Mouse (Mus musculus) kidney, embryonic 16.5 days (tissue): ENCODE data around the gene Wars. TPM values are rescaled to one million over a fixed set of nuclear protein-coding genes. Genes with fewer than 3 reads are reported as not detected.

Source experiments
- ATAC-seq: fragments of 200-750 bp; cut with Nextera tagmentation; 2 replicates; pipeline ENCODE4 v1.8.0; 2017; ENCODE audit warnings: moderate TSS enrichment; ENCODE audit not compliant: low FRiP score, low TSS enrichment
- H3K27ac ChIP-seq: fragments of 300-500 bp; sonication (generic); 2 replicates; pipeline ENCODE4 v1.5.1; 2014; ENCODE audit warnings: low read length
- H3K27me3 ChIP-seq: fragments of 300-500 bp; sonication (generic); 2 replicates; pipeline ENCODE4 v1.6.1; 2014; ENCODE audit warnings: low read length, control low read depth, mixed read lengths; ENCODE audit not compliant: insufficient read depth
- H3K36me3 ChIP-seq: fragments of 300-500 bp; sonication (generic); 2 replicates; pipeline ENCODE4 v1.6.1; 2014; ENCODE audit warnings: low read length, control low read depth, mixed read lengths; ENCODE audit not compliant: insufficient read depth
- H3K4me1 ChIP-seq: fragments of 300-500 bp; sonication (generic); 2 replicates; pipeline ENCODE4 v1.6.1; 2014; ENCODE audit warnings: low read length, control low read depth, mixed read lengths; ENCODE audit not compliant: insufficient read depth
- H3K4me2 ChIP-seq: fragments of 300-500 bp; sonication (generic); replicated peaks from 2 replicates; pipeline ENCODE4 v1.6.1; 2014; ENCODE audit warnings: low read depth, low read length
- H3K4me3 ChIP-seq: fragments of 300-500 bp; sonication (generic); 2 replicates; pipeline ENCODE4 v1.5.1; 2014; ENCODE audit warnings: mild to moderate bottlenecking, low read length
- H3K9ac ChIP-seq: fragments of 300-500 bp; sonication (generic); replicated peaks from 2 replicates; pipeline ENCODE4 v1.6.1; 2014; ENCODE audit warnings: low read length
- H3K9me3 ChIP-seq: fragments of 300-500 bp; sonication (generic); 2 replicates; pipeline ENCODE4 v1.6.1; 2016; ENCODE audit warnings: low read length, control low read depth
- WGBS: fragments of 180-500 bp; shearing (Covaris S2); extraction: QIAGEN DNeasy Blood & Tissue Kit; methylation state at CpG from one replicate; pipeline ENCODE4 v1.1.7; 2014; 5-methylcytosine and 5-hydroxymethylcytosine counted together
- polyA plus RNA-seq: library from polyadenylated mRNA; unstranded; fragments of >200 nt; fragmentation: Nextera tagmentation; extraction: Ambion mirVana; gene quantifications from 2 replicates; pipeline ENCODE4 v1.2.1, GENCODE M21; 2015

The Wars gene
- polyA plus RNA-seq, 1 experiment from 2014 or later: 94.6 TPM

- no peak for ATAC-seq
- peaks cover 40% of the 10 kb centered on the region for H3K4me1 ChIP-seq
Measured at GRCm38 (mm10) chr12:108912442-108912841, 18.5 kb upstream of the Wars start.

GRCm38 (mm10) chr12:108909846-108910433, 16.0 kb upstream of the Wars start:
- WGBS: 59% methylated on average over 8 of the region's 8 CpGs
- H3K36me3 ChIP-seq: no peaks in the 10 kb centered on the region
- H3K4me1 ChIP-seq: peaks cover 38% of the 10 kb centered on the region
- H3K4me3 ChIP-seq: no peak overlapping the region
- H3K4me2 ChIP-seq: no peak overlapping the region
- H3K27me3 ChIP-seq: no peaks in the 10 kb centered on the region
- ATAC-seq: no peak
- H3K9me3 ChIP-seq: no peaks in the 10 kb centered on the region
- no peak overlapping the region for H3K27ac ChIP-seq
- no peak overlapping the region for H3K9ac ChIP-seq

More at GRCm38 (mm10) chr12:108912442-108912841, 18.5 kb upstream of the Wars start:
- Histone ChIP-seq H3K27ac (no peak overlapping the region), H3K9ac (no peak overlapping the region), H3K9me3 (no peaks in the 10 kb centered on the region), H3K4me2 (no peak overlapping the region), H3K4me3 (no peak overlapping the region), H3K27me3 (no peaks in the 10 kb centered on the region), H3K36me3 (no peaks in the 10 kb centered on the region)
- WGBS: 67% methylated on average over 2 of the region's 2 CpGs

GRCm38 (mm10) chr12:108906398-108906797, 12.4 kb upstream of the Wars start:
- Histone ChIP-seq H3K27me3 (no peaks in the 10 kb centered on the region), H3K4me2 (peak overlapping the region; percentile 22; the same call in 1 of the 2 replicates), H3K27ac (no peak overlapping the region; the same call in 1 of the 2 replicates), H3K4me3 (no peak overlapping the region), H3K36me3 (no peaks in the 10 kb centered on the region), H3K9ac (no peak overlapping the region), H3K9me3 (no peaks in the 10 kb centered on the region), H3K4me1 (peaks cover 23% of the 10 kb centered on the region)
- ATAC-seq: 0 out of 2 replicates have a peak, but pooled peaks have one; percentile 9
- 51% methylated on average over 12 of the region's 12 CpGs for WGBS

- no peak overlapping the region for H3K4me2 ChIP-seq
- H3K9ac ChIP-seq: 0 out of 2 replicates have a peak overlapping the region, but pooled peaks have one; percentile 27
- no peaks in the 10 kb centered on the region for H3K9me3 ChIP-seq
- no peaks in the 10 kb centered on the region for H3K27me3 ChIP-seq
- peaks cover 23% of the 10 kb centered on the region for H3K4me1 ChIP-seq
- H3K4me3 ChIP-seq: no peak overlapping the region
- H3K36me3 ChIP-seq: no peaks in the 10 kb centered on the region
- no peak for ATAC-seq
- H3K27ac ChIP-seq: peak overlapping the region; percentile 25; the same call in 1 of the 2 replicates
- WGBS: 56% methylated on average over 14 of the region's 14 CpGs
Measured at GRCm38 (mm10) chr12:108905620-108906302, 11.8 kb upstream of the Wars start.

- Histone ChIP-seq H3K9ac (no peak overlapping the region), H3K27ac (no peak overlapping the region)
- 49% methylated on average over 8 of the region's 8 CpGs for WGBS
Measured at GRCm38 (mm10) chr12:108904276-108904653, 10.3 kb upstream of the Wars start.

GRCm38 (mm10) chr12:108903600-108904275, 9.8 kb upstream of the Wars start:
- no peak for ATAC-seq
- 59% methylated on average over 8 of the region's 8 CpGs for WGBS
- Histone ChIP-seq H3K4me1 (peaks cover 20% of the 10 kb centered on the region), H3K4me3 (no peak overlapping the region), H3K27me3 (no peaks in the 10 kb centered on the region), H3K9ac (no peak overlapping the region), H3K4me2 (no peak overlapping the region), H3K27ac (no peak overlapping the region), H3K36me3 (no peaks in the 10 kb centered on the region), H3K9me3 (no peaks in the 10 kb centered on the region)

More at GRCm38 (mm10) chr12:108904276-108904653, 10.3 kb upstream of the Wars start:
- H3K4me1 ChIP-seq: peaks cover 23% of the 10 kb centered on the region
- H3K4me3 ChIP-seq: no peak overlapping the region
- no peaks in the 10 kb centered on the region for H3K27me3 ChIP-seq
- no peaks in the 10 kb centered on the region for H3K36me3 ChIP-seq
- no peak for ATAC-seq
- no peak overlapping the region for H3K4me2 ChIP-seq
- H3K9me3 ChIP-seq: no peaks in the 10 kb centered on the region

GRCm38 (mm10) chr12:108902940-108903339, 9.0 kb upstream of the Wars start:
- 11% methylated on average over 8 of the region's 8 CpGs for WGBS
- Histone ChIP-seq H3K4me2 (no peak overlapping the region), H3K4me3 (no peak overlapping the region), H3K27me3 (no peaks in the 10 kb centered on the region), H3K27ac (no peak overlapping the region), H3K9ac (no peak overlapping the region), H3K9me3 (no peaks in the 10 kb centered on the region), H3K36me3 (0 out of 2 replicates have a peak, but pooled peaks cover 3% of the 10 kb centered on the region), H3K4me1 (peaks cover 20% of the 10 kb centered on the region)
- no peak for ATAC-seq

GRCm38 (mm10) chr12:108901346-108901745, 7.4 kb upstream of the Wars start:
- no peak overlapping the region for H3K4me3 ChIP-seq
- H3K9ac ChIP-seq: no peak overlapping the region
- H3K36me3 ChIP-seq: 0 out of 2 replicates have a peak, but pooled peaks cover 3% of the 10 kb centered on the region
- ATAC-seq: 0 out of 2 replicates have a peak, but pooled peaks have one; percentile 21
- 40% methylated on average over 5 of the region's 5 CpGs for WGBS
- no peak overlapping the region for H3K4me2 ChIP-seq
- H3K27ac ChIP-seq: no peak overlapping the region
- no peaks in the 10 kb centered on the region for H3K27me3 ChIP-seq
- H3K9me3 ChIP-seq: no peaks in the 10 kb centered on the region
- peaks cover 11% of the 10 kb centered on the region; the same call in 1 of the 2 replicates for H3K4me1 ChIP-seq

GRCm38 (mm10) chr12:108896006-108896405, 2.0 kb upstream of the Wars start:
- Histone ChIP-seq H3K4me3 (no peak overlapping the region), H3K4me2 (no peak overlapping the region), H3K9ac (no peak overlapping the region), H3K9me3 (no peaks in the 10 kb centered on the region), H3K27me3 (no peaks in the 10 kb centered on the region), H3K27ac (no peak overlapping the region), H3K4me1 (peaks cover 17% of the 10 kb centered on the region), H3K36me3 (0 out of 2 replicates have a peak, but pooled peaks cover 3% of the 10 kb centered on the region)
- ATAC-seq: no peak
- 61% methylated on average over 3 of the region's 3 CpGs for WGBS
